Mouse (Mus musculus) Patski (cell line): ENCODE measurements around the gene Nudt2. TPM values are rescaled to one million over a fixed set of nuclear protein-coding genes. Genes with fewer than 3 reads are reported as not detected.

Experiments used
- ATAC-seq: fragments of 100-300 bp; one replicate; pipeline ENCODE4 v1.8.0; 2021
- CTCF ChIA-PET: fragments of 350-600 bp; sonication (Branson Sonifier 250); formaldehyde crosslinking; loops from one replicate; lab custom pipeline; 2022; ENCODE audit warnings: inconsistent platforms; lab: Charles Lee
- POLR2A ChIA-PET: fragments of 350-600 bp; sonication (Branson Sonifier 250); formaldehyde crosslinking; loops from one replicate; lab custom pipeline; 2022; ENCODE audit warnings: antibody characterized with exemption, inconsistent platforms; lab: Charles Lee
- DNase-seq: peaks from one replicate; pipeline ENCODE4 v3.0.0-alpha.2; 2011; ENCODE audit warnings: low read depth, low spot score
- H3K27me3 ChIP-seq: fragments of 371-371 bp; one replicate; pipeline ENCODE4 v1.5.1; 2021
- CTCF ChIP-seq: fragments of 100-300 bp; IDR thresholded peaks from one replicate; pipeline ENCODE4 v1.5.1; 2021
- in situ Hi-C: fragments of 300-500 bp; cut with MboI; formaldehyde crosslinking; loops from 3 replicates; pipeline ENCODE4 v1.11.1; 2018; ENCODE audit warnings: low pct_unique_long_range_greater_than_20kb, mixed read lengths
- polyA plus RNA-seq: library from polyadenylated mRNA; unstranded; gene quantifications from one replicate; pipeline ENCODE4 v1.2.3, GENCODE M21; 2021

Nudt2 gene
- polyA plus RNA-seq, 1 experiment from 2014 or later = 31.0 TPM

- CTCF ChIA-PET = no interaction called here
- in situ Hi-C loops = no loop called here
- ATAC-seq = no peak
- H3K27me3 ChIP-seq = no peaks in the 10 kb centered on the region
- POLR2A ChIA-PET = no interaction called here
- no peak for DNase-seq
- TF ChIP-seq CTCF = no peak
Measured at GRCm38 (mm10) chr4:41517233-41517632, 52.3 kb downstream of the Nudt2 start, which contains the start of gene 1110017D15Rik. Gene 1110017D15Rik, minus strand, starts transcription at chr4:41517333.

GRCm38 (mm10) chr4:41518349-41518748 lies 53.4 kb downstream of the Nudt2 start:
- no peaks in the 10 kb centered on the region for H3K27me3 ChIP-seq
- no peak for DNase-seq
- no peak for ATAC-seq
- ChIA-PET POLR2A (no interaction called here), CTCF (interaction anchor here (0.6 kb wide), 1 partner anchor 89 kb away, joined by 3 read pairs; no protein-coding TSS in a partner anchor)
- TF ChIP-seq CTCF = no peak
- in situ Hi-C loops = no loop called here

GRCm38 (mm10) chr4:41519195-41519594 lies 54.2 kb downstream of the Nudt2 start:
- POLR2A ChIA-PET = no interaction called here
- CTCF ChIA-PET = no interaction called here
- in situ Hi-C loops = no loop called here
- ATAC-seq (no peak), DNase-seq (no peak)
- no peaks in the 10 kb centered on the region for H3K27me3 ChIP-seq
- no peak for TF ChIP-seq CTCF

GRCm38 (mm10) chr4:41520641-41521040 lies 55.7 kb downstream of the Nudt2 start:
- CTCF ChIA-PET = no interaction called here

GRCm38 (mm10) chr4:41522136-41522535 lies 57.2 kb downstream of the Nudt2 start:
- ATAC-seq = peak; percentile 63
- no peak for TF ChIP-seq CTCF
- ChIA-PET CTCF (interaction anchor here (0.7 to 2.6 kb wide), 20 partner anchors 9 to 215 kb away, joined by 3 to 12 read pairs (median 4); partner anchors contain the start of gene AI464131), POLR2A (interaction anchor here (1.5 kb wide), 1 partner anchor 53 kb away, joined by 5 read pairs; no protein-coding TSS in a partner anchor)
- peak; percentile 60 for DNase-seq
- in situ Hi-C loops = no loop called here
- no peaks in the 10 kb centered on the region for H3K27me3 ChIP-seq

More at GRCm38 (mm10) chr4:41520641-41521040, 55.7 kb downstream of the Nudt2 start:
- TF ChIP-seq CTCF = no peak
- in situ Hi-C loops = no loop called here
- no peak for ATAC-seq
- POLR2A ChIA-PET = no interaction called here
- DNase-seq = no peak
- no peaks in the 10 kb centered on the region for H3K27me3 ChIP-seq

GRCm38 (mm10) chr4:41522788-41523187 lies 57.8 kb downstream of the Nudt2 start:
- POLR2A ChIA-PET = interaction anchor here (1.5 kb wide), 1 partner anchor 53 kb away, joined by 5 read pairs; no protein-coding TSS in a partner anchor
- in situ Hi-C loops = no loop called here

GRCm38 (mm10) chr4:41523839-41524238 lies 58.9 kb downstream of the Nudt2 start:
- H3K27me3 ChIP-seq = no peaks in the 10 kb centered on the region
- in situ Hi-C loops = no loop called here
- no peak for DNase-seq
- TF ChIP-seq CTCF = no peak
- ChIA-PET POLR2A (no interaction called here), CTCF (interaction anchor here (0.8 to 2.6 kb wide), 15 partner anchors 13 to 213 kb away, joined by 3 to 12 read pairs (median 5); partner anchors contain the start of genes Kif24 and Nudt2)
- ATAC-seq = no peak

More at GRCm38 (mm10) chr4:41522788-41523187, 57.8 kb downstream of the Nudt2 start:
- TF ChIP-seq CTCF = no peak
- DNase-seq (no peak), ATAC-seq (no peak)
- CTCF ChIA-PET = interaction anchor here (0.7 to 2.6 kb wide), 25 partner anchors 9 to 214 kb away, joined by 3 to 12 read pairs (median 4); partner anchors contain the start of genes AI464131, Kif24 and Nudt2
- no peaks in the 10 kb centered on the region for H3K27me3 ChIP-seq

GRCm38 (mm10) chr4:41524829-41525228 lies 59.9 kb downstream of the Nudt2 start:
- in situ Hi-C loops = loop anchor here (5.0 kb wide), 1 partner anchor 87 kb away; no protein-coding TSS in a partner anchor
- TF ChIP-seq CTCF = no peak
- POLR2A ChIA-PET = no interaction called here
- no peak for DNase-seq
- ATAC-seq = no peak
- no peaks in the 10 kb centered on the region for H3K27me3 ChIP-seq
- CTCF ChIA-PET = interaction anchor here (1.0 to 1.5 kb wide), 2 partner anchors 56 to 128 kb away, joined by 3 to 5 read pairs; no protein-coding TSS in a partner anchor

- ATAC-seq (no peak), DNase-seq (no peak)
- H3K27me3 ChIP-seq = no peaks in the 10 kb centered on the region
- no peak for TF ChIP-seq CTCF
- ChIA-PET CTCF (interaction anchor here (2.7 kb wide), 1 partner anchor 58 kb away, joined by 10 read pairs; no protein-coding TSS in a partner anchor), POLR2A (no interaction called here)
- in situ Hi-C loops = loop anchor here (5.0 kb wide), 1 partner anchor 86 kb away; no protein-coding TSS in a partner anchor
Measured at GRCm38 (mm10) chr4:41526553-41526952, 61.6 kb downstream of the Nudt2 start.

GRCm38 (mm10) chr4:41527076-41527475 lies 62.1 kb downstream of the Nudt2 start:
- H3K27me3 ChIP-seq = no peaks in the 10 kb centered on the region
- in situ Hi-C loops = loop anchor here (5.0 kb wide), 1 partner anchor 85 kb away; no protein-coding TSS in a partner anchor
- DNase-seq (no peak), ATAC-seq (no peak)
- no peak for TF ChIP-seq CTCF
- ChIA-PET POLR2A (no interaction called here), CTCF (interaction anchor here (1.1 to 2.7 kb wide), 2 partner anchors 59 to 181 kb away, joined by 3 to 10 read pairs; no protein-coding TSS in a partner anchor)

- no peak for TF ChIP-seq CTCF
- ChIA-PET CTCF (interaction anchor here (1.1 to 2.7 kb wide), 2 partner anchors 59 to 180 kb away, joined by 3 to 10 read pairs; no protein-coding TSS in a partner anchor), POLR2A (no interaction called here)
- in situ Hi-C loops = loop anchor here (5.0 kb wide), 1 partner anchor 84 kb away; no protein-coding TSS in a partner anchor
- DNase-seq (peak; percentile 84), ATAC-seq (peak; percentile 81)
- no peaks in the 10 kb centered on the region for H3K27me3 ChIP-seq
Measured at GRCm38 (mm10) chr4:41527996-41528395, 63.0 kb downstream of the Nudt2 start.

Other genes with a start within 250 kb of the Nudt2 start
- 54.1 TPM for gene Ubap2, start 190.0 kb upstream of the Nudt2 start, polyA plus RNA-seq
- 25.9 TPM for gene Dcaf12, start 150.3 kb upstream of the Nudt2 start, polyA plus RNA-seq
- gene Ubap1, start 116.2 kb upstream of the Nudt2 start, polyA plus RNA-seq = 42.6 TPM
- 3.5 TPM for gene Kif24, start 264 bp upstream of the Nudt2 start, polyA plus RNA-seq
- 6.2 TPM for gene AI464131, start 37.9 kb downstream of the Nudt2 start, polyA plus RNA-seq
- gene 1110017D15Rik, start 52.2 kb downstream of the Nudt2 start, polyA plus RNA-seq = 0.21 TPM
- 19.3 TPM for gene Fam219a, start 104.4 kb downstream of the Nudt2 start, polyA plus RNA-seq
- 0.40 TPM for gene Dnaic1, start 104.6 kb downstream of the Nudt2 start, polyA plus RNA-seq
- gene Enho, start 175.2 kb downstream of the Nudt2 start, polyA plus RNA-seq = 3.0 TPM
- 6.7 TPM for gene Cntfr, start 231.9 kb downstream of the Nudt2 start, polyA plus RNA-seq
- gene Il11ra1, start 234.8 kb downstream of the Nudt2 start, polyA plus RNA-seq = 26.2 TPM
- gene Rpp25l, start 248.4 kb downstream of the Nudt2 start, polyA plus RNA-seq = 27.2 TPM